Mouse (Mus musculus): ENCODE results near the gene Carf. TPM values are rescaled to one million over a fixed set of nuclear protein-coding genes. Genes with fewer than 3 reads are reported as not detected.

The Carf gene
- total RNA-seq, 4 experiments from 2014 or later = 22.2 to 33.6 (median 24.8) TPM

GRCm38 (mm10) chr1:60179376-60179775 is 81.3 kb downstream of the Carf start:
- DNase-seq (ENCODE audit: low spot score in 2 of 2) = no peak

DNA sequence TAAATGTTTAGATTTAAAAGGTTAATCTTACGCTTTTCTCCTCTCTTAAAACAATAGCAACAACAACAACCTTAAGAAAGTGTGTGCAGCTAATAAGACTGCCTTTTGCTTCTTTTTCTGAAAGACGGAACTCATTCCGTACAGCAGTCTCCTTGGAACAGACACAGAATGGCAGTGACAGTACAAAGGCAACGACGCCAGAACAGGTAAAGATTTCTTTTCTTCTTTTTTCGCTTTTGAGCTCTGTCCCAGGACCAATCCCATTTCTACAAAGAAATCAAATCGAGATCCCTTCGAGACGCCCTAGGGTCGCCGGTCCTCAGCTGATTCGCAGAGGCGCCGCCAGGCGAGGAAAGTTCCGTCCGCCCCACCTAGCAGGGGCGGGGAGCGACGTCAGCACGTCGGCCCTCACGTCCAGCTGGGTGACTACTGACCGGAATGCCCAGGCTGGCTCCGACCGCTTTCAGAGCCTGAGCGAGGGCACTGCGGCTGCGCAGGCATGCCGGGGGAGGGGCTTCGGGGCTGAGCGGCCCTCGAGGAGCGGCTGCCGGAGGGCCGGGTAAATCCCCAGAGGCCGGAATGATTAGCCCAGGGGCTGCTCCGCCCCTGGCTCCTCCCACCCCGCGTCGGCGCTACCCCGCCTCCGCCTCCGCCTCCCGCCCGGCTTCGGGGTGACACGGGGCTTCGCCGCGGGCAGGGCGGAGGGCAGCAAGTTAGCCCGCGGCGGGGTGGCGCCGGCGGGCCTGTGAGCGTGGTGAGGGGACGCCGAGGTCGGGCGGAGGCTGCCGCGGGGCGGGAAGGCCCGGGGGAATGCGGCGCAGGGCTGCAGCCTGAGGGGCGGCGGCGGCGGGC is 82.1 kb downstream of the Carf start, which contains the start of gene Nbeal1:
Nbeal1 (plus strand) TSS at position 668 of the 852 bp plus-strand sequence.
- peak; percentile 97 for DNase-seq (ENCODE audit: low spot score in 2 of 2)

DNA sequence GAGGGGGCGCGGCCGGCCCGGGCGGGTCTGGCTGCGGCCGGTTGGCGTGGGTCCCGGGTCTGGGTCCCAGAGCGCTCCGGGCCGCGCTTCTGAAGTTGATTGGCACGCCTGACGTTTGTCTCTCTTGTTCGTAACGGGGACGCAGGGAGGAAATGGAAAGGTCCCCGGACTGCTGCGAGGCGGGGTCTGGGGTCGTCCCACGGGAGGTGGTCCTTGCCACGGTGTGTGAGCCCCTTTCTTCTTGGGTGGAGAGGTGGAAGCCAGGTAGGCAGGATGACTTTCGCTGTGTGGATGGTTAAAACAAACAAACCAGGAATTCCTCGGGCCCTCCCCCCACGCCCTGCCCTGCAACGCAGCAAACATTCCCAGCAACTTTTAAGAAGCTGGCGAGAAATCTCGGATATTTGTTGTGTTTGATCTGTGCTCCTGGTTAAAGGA is 82.8 kb downstream of the Carf start:
- DNase-seq (ENCODE audit: low spot score in 2 of 2) = peak; percentile 18 to 28

DNA sequence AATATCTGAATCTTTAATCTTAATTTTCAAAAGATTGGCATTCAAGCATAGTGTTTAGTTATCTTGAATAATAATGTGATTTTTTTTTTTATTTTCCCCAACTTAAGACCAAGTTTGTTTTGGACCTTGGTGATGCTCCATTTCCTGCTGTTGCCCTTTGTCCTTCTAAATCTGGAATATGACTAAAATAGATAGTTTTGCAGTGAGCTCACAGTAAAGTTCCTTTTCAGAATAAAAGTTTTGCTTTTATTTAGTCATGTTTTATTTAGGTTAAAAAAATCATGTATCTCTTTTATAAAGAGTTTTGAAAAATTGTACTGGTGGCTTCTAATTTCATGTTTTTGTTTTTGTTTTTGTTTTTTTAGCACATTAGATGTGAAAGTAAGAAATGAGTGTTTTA is 90.4 kb downstream of the Carf start:
- DNase-seq (ENCODE audit: low spot score in 2 of 2) = no peak

DNA sequence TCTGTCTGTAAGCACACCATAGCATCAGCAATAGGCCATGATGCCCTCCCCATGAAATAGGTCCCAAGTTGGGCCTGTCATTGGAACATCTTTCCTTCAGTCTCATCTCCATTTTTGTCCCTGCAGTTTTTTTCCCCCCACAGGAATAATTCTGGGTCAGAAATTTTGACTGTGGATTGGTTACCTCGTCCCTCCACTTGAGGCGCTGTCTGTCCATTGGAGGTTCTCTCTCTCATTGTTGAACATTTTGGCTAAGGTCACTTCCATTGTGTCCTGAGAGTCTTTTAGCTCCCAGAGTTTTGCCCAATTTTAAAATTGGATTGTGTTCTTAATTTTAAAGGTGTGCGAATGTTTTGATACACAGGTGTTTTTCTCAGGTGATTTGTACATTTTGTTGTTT is 98.8 kb downstream of the Carf start:
- no peak for DNase-seq (ENCODE audit: low spot score in 2 of 2)

DNA sequence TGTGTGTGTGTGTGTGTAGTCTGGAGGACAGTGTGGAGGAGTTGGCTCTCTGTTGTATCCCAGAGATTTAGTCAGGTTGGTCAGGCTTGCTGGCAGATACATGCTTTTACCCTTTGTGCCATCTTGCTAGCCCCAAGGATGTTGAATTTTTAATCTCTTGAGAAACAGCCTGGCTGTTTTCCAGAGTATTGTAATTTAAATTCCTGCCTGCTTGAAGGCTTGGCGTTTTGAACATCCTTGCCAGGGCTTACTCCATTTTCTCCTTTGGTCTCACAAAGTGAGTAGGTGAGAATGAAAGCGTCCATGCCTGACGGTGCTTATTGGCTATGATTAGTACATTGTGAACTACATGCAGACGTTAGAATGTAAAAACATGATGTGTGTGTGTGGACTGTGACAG is 101.0 kb downstream of the Carf start:
- no peak for DNase-seq (ENCODE audit: low spot score in 2 of 2)

Other genes with a start within 250 kb of the Carf start
- gene Fam117b, start 185.2 kb upstream of the Carf start, total RNA-seq (2022) = 10 to 100 TPM; 53.8 to 61.6 (median 54.3) TPM
- gene Ica1l, start 55.1 kb upstream of the Carf start, total RNA-seq (2022) = 10 to 100 TPM; 34.3 to 38.9 (median 36.1) TPM
- gene Wdr12, start 398 bp downstream of the Carf start, total RNA-seq (2022) = 10 to 100 TPM; 34.0 to 40.8 (median 34.6) TPM
- gene Nbeal1, start 82.4 kb downstream of the Carf start, total RNA-seq (2022) = 10 to 100 TPM; 22.9 to 32.4 (median 24.3) TPM
- 10 to 100 TPM; 10.9 to 17.3 (median 12.5) TPM for gene Cyp20a1, start 245.1 kb downstream of the Carf start, total RNA-seq (2022)